Mouse (Mus musculus) regulatory T cell (primary cell): Measurements from ENCODE around the gene Kptn.

Experiments
- in situ Hi-C: fragments of 300-600 bp; cut with MboI, MseI; formaldehyde crosslinking; loops from one replicate; pipeline ENCODE4 v1.15.1; 2025; ENCODE audit warnings: high pct_unique_total_duplicates

Kptn gene

DNA sequence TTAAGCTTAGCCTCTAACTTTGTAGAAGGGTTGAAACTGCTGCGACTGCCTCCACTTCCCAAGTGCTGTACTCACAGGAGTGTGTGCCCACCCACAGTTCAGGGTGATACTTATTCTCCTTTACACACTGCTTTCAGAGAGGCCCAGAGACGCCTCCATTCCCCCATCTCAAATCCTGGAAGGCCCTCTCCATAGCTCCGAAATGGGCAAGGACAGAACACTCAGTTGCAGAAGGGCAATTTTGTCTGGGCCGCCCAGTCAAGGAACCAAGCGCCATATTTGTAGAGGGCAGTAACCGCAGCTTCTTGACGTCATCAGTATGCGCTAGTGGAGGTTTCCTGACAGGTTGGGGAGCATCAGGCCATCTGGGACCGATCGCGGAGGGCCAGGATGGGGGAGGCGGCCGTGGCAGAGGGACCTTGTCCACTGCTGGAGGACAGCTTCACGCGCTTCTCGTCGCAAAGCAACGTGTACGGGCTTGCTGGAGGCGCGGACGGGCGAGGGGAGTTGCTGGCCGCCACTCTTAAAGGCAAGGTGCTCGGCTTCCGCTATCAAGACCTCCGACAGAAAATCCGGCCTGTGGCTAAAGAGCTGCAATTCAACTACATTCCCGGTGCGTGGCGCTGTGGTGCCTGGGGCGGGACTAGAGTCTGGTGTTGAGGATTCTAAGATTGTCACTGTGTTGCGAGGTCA is at the start of gene Kptn:
Gene Kptn (plus strand): TSS at position 327 of the 693 bp plus-strand sequence.
- in situ Hi-C loops = no loop called here

DNA sequence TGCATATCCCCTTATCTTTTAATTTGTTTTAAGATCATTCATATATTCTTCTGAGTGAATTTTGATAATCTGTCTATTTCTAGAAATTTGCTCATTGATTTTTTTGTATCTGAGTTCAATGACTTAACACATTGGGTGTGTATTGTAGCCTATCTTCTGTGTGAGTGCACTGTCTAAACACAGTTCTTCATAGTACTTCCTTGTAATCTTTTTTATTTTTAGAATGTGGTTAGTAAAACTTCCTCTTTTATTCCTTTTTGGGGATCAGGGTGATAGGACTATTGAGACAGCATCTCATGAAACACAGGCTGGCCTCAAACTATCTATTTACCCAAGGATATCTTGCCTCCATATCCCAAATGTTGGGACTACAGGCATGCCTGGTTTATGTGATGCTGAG is 48.8 kb upstream of the Kptn start:
- in situ Hi-C loops = no loop called here

DNA sequence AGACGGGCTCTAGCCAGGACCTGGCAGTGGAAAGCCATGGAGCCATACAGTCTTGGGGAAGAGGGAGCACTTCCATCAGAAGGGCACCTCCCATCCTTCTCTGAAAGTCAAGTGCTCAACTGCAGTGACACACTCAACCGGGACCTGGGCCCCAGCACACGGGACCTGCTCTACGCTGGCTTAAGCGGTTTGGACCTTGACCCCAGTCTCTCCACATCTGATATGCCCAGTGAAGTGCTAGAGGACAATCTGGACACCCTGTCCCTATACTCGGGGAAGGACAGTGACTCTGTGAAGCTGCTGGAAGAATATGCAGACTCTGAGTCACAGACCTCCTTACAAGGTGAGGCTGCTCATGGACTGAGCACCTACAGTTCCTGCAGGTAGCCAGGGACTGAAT is 47.8 kb upstream of the Kptn start:
- in situ Hi-C loops = no loop called here

DNA sequence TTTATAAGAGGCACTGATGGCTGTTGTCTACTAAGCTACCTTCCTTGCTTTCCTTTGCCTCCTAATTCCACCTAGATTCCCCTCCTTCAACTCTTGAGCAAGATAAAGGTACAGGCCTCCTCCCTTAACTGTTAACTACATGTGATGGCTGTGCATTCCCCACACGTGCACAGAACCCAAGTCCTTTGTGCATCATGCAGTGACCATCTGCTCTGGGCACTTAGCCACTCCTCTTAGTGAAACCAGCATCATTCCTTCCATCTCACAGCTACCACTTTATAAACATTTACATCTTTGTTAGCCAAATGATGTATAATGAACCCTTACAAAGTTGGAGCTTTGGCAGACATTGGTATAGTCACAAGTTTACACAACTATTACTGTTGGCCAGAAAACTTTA is 39.7 kb upstream of the Kptn start:
- in situ Hi-C loops = no loop called here

DNA sequence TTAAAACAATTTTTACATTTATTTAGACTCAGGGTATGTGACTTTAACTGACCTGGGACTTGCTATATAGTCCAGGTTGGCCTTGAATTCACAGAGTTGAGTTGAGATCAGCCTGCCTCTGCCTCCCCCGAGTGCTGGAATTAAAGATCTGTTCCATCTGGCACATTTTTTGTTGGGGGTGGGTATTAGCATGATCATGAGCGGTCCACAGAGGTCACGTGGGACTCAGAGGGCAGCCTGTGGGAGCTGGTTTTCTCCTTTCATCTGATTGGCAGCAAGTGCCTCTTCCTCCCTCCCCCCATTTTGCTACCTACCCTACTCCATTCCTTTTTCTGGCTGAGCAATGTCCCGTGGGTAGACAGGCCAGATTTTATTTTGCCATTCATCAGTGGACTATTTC is 39.1 kb upstream of the Kptn start:
- in situ Hi-C loops = no loop called here

DNA sequence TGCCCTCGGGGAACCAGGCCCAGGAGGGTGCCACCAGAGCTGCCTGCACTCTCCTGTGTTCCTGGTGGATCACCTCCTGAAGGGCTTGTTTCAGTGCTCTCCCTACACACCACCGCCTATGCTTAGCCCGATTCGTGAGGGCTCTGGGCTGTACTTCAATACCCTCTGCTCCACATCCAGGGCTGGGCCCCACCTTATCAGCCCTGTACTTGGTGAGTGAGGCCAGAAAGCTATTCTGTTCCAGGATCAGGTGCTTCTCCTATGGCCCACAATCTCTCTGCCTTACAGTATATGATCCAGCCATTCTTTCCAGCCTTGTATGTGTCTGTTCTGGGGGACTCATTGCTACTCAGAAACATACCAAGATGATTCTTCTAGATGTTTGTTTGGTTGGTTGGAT is 36.3 kb upstream of the Kptn start:
- in situ Hi-C loops = no loop called here

DNA sequence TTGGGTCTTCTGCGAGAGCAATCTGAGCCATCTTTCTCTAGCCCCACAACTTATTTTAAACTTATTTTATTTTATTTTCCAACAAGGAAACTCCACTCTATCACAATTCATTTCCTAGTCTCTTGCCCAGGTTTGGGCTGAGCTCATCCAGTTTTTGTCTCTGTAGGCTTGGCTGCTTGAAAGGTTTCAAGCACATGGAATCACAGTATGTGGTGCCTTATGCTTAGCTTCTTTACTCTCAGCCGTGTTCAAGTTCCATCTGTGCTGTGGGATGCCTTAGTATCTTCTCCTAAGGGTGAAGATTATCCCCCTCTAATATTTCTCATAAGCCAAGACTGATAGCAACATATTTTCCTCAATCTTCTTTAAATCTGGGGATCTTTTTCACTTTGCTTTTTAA is 32.1 kb upstream of the Kptn start:
- in situ Hi-C loops = no loop called here

DNA sequence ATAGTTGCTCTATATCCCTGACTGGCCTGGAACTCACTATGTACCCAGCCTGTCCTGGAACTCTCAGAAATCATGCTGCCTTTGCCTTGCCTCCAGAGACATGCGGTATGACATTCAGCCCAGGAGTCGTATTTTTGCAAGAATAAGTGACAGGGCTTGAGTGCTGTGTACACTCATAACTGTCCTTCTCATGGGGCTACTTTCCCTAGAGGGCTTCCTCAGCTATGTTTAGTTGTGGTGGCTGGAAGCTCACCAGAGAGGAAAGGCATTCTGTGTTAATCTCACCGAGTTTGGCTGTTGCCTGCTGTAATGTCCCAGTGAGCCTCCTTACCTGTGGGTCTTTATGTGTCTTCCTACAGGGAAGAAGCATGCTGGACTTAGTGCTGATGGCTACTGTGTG is 25.1 kb upstream of the Kptn start:
- in situ Hi-C loops = no loop called here

DNA sequence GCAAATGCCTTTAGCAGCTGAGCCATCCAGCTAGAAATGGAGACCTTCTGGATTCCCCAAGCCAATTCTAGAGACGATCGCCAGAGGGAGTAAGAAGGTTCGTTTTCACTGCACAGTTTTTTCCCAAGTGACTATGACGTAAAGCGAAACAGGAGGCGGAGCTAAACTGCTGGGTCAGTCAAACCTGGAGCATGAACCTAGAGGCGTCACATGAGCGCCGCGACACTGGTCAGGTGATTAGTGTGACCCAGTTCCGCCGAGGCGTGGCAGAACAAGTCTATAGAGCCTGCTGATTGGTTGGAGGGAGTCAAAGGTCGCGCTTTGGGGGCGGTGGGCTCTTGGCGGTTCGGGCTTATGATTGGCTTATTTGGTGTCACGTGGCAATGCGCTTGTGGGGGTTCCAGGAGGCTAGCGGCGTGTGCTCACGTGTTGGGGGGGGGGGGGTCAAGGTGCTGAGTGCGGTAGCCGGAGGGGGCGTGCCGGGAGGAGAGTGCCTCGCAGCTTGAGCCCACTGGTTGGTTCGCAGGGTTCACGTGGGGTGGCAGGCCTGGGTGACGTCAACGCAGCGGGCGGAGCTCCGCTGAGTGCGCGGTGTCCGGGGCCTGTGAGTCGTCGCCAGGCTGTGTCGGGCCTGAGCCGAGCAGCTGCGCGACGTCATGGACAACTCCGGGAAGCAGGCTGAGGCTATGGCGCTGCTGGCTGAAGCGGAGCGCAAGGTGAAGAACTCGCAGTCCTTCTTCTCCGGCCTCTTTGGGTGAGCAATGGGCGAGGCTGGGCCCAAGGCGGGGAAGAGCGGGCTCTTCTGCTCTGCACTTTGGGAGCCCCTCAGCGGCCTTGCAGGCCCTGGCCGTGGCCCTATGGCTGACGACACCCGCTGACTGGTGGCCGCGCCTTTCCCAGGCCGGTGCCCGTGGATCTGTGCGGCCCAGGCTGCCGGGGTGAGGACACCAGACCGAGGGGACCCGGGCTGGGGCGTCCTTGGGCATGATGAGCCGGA is 21.4 kb upstream of the Kptn start, which contains the start of gene Napa:
Gene Napa (plus strand): TSS at position 438 of the 997 bp plus-strand sequence.
- in situ Hi-C loops = no loop called here

DNA sequence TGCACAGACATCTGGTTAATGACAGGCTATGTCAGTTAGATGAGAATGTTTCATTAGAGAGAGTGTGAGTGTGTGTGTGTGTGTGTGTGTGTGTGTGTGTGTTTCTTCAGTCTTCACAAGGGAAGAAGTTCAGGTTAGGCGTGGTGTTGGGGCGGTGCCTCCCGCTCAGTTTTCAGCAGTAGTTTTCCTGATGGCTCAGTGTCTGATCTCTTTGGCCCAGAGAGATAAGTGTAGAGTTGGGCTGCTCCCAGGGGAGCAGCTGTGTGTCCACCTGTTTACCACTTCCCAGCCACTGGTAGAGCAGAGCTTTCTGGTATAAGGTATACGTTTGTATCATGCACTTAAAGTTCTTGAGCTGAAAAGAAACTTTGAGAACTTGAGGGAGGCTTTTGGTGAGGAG is 19.8 kb upstream of the Kptn start:
- in situ Hi-C loops = no loop called here

DNA sequence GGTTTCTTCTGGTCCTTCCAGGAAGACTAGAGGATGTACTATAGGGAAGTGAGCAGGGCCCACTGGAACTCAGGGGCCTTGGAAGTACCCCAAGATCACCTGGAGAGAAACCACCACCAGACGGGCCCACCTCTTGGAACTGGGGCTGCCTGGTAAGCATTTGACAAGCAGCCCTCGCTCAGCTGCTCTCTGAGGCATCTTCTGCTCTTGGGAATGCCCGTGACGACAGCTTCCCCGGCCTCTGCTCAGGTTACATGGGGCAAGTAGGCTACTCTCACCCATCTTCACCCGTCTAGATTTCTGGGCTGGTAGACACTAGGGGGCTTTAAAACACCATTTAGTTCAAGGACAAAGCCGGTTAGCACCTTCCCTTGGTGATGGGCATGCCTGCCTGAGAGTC is 18.6 kb upstream of the Kptn start:
- in situ Hi-C loops = no loop called here

DNA sequence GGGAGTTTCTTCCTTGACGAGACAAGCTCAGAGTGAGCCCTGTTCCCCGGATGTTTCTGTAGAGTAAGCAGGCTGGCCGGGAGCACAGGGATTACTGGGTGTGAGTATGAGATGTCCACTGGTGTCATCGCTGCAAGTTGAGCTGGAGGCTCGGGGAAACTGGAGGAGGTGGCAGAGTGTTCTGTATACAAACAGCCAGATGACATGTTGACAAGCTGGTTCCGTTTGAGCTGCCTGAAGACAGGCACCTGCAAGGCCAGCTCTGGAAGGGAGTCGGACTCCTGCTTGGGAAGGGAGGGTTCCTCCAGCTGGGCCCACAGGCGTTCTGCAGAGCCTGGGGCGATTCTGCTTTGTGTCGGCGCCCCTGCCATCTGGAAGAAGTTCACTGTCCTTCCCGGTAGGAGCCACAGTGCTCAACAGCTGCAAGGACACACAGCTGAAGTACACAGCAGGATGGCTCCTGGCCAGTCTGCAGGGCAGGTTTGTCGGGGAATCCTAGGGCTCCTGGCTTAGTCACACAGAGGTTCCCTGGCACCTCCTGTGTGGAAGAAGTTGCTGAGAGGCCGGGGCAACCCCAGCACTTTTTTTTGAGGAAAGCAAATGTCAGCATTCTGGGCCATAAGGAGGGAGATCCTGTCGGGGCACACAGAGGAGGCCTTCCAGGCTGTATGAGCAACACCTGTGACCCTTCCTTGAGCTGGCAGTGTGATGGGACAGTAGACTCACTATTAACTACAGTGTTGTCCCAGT is 17.8 kb upstream of the Kptn start:
- in situ Hi-C loops = no loop called here

DNA sequence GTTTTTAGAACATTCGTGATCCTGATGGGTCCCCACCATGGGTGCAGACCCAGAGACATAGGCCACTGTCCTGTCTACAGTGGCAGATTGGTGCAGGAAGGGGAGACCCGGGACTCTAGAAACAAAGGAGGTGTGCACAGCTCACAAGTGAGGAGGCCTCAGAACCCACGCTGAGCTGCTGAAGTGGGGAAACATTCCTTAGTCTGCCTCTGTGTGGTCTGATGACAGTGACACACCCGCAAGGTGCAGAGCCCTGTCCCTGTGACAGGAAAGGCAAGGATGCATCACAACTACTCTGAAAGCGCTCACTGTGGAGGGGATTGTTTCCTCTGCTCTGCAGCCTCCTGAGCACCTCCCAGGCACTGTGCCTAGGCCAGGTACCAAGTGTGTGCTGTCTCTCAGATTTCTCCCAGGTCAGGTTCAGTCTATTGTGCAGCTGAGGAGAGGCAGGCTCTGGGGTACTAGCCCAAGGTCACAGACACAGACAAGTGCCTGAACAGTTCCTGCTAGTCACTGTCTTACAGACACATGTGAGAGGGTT is 16.9 kb upstream of the Kptn start:
- in situ Hi-C loops = no loop called here

DNA sequence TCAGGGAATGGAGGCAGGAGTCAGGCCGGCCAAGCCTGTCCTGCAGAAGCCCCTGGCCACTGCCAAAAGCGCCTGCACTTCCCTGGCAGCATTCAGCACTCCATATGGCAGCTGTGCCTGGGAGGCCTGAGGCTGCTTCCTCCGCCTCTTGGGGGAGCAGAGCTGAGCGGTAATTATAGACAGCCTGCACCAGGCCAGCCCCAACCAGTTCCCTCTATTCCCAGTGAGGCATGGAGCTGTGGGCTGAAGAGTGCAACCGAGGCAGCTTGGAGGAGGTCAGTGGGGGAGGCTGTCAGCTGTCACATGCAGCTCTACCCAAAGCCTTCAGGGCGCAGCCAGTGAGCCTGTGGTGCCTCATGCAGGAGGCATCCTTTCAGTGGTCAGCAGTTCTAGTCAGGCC is 15.9 kb upstream of the Kptn start:
- in situ Hi-C loops = no loop called here

DNA sequence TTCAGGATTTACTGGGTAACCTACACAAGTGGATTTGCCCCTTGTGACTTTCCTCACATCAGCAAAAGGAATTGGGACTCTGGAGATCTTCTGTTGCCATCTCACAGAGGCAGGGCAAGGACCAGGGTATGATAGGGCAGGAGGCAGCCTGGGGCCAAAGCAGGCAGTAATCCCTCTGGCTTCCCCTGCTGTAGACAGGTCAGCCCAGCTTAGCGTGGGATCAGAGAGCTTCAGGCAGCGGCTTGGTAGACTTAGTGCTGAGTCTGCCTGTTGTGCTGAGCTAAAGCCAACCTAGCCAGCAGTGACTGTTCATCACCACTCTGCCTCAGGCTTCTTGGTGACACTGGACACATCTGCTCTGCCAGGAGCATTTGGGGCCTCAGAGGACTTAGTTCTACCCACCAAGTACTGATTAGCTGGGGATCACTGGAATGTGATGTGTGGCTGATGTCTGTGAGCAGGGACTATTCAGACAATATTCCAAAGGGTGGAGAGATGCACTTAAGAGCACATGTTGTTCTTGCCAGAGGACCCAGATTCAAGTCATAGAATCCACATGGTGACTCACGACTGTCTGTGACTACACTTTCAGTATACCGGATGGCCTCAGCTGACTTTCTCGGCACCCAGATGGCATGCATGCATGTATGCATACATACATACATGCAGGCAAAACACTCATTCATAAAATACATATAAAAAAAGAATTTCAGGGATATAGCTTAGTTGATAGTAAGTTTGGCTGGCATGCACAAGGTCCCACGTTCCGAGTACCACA is 14.9 kb upstream of the Kptn start:
- in situ Hi-C loops = no loop called here

DNA sequence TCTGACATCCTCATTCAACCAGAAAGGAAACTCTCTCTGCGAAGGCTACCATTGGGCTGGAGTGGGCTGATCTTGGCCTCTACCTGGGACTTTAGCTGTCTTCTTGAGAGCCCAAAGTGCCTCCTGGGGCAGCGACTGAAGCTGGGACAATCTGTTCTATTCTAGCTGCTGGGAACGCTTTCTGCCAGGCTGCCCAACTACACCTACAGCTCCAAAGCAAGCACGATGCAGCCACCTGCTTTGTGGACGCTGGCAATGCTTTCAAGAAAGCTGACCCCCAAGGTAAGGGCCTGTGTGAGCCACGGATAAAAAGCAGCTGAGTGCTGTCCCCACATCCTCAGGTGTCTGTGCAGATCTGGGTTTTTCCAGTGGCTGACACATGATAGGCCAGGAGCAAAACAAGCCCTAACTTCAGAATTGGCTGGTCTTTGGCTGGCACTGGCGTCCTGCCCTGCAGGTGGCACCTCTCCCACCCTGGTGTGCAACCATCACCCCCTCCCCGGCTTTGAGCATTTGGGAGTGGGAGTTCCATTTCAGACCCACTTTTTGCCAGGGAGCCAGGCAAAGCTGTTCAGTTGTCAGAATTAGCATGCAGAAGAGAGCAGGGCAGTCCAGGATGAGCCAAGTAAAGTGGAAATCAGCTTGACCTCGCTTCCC is 10.7 kb upstream of the Kptn start:
- in situ Hi-C loops = no loop called here

DNA sequence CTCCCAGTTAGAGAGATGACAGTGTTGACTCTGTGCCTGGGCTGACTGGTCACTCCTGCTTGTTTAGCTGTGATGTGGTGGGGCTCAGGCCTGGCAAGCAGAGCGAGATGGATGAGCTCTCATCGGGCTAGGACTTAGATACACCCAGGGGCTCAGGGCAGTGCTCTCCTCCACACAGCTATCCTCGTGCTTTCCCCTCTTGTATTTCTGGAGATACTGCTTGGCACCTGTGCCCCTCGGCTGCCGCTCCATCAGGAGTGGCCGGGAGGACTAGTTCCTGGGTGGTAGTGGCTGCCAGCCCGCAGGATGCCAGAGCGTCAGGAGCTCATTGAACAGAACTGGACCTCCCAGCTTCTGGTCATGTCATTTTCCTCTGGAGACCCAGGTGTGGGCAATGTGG is 9.5 kb upstream of the Kptn start:
- in situ Hi-C loops = no loop called here

DNA sequence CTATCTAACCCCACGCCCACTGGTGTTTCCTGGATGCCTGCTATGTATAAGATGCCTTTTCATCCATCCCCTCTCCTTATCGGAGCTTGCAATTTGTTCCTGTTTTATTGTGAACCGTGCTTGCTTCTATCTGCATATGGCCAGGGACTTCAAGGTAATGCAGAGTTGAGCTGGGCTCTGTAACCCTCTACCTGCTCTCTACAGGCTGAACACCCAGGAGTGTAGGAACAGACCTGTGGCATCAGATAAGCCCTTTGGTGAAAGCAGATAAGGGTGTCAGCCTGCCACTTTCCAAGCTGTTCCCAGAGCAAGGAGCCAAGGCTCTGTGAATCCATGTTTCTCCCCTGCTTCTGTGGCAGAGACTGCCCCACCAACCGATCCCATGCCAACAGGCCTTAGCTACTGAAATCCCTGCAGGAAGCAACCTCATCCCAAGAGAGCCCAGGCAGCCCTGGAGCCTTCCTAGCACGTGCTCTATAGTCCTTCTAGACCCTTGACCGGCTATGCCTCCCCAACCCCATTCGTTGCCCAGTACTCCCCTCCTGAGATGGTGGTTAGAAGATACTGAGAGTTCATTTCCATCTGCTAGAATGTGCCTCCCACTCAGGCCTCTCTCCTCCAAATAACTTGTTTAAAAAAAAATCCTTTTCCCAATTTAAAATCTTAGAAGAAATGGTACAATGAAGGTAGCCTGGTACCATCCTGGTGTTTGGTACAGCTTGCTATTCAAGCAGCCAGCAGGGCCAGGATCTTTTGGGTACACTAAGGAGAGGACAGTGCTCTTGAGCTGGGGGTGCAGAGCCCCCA is 8.2 kb upstream of the Kptn start:
- in situ Hi-C loops = no loop called here

DNA sequence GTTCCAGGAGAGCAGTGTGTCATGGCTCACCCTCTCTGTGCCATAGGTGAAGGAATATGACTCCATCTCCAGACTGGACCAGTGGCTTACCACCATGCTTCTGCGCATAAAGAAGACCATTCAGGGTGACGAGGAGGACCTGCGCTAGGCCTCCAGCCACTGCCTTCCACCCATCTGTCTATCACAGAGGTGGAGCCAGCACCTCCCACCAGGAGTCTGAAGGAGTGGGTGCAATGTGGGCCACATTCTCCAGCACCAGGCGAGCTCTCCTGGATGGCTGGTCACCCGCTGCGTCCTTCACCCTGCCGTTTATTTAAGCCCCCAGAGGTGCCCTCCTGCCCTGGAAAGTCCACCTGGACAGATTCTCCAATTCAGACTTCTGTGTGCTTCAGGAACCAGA is 3.3 kb upstream of the Kptn start:
- in situ Hi-C loops = no loop called here

DNA sequence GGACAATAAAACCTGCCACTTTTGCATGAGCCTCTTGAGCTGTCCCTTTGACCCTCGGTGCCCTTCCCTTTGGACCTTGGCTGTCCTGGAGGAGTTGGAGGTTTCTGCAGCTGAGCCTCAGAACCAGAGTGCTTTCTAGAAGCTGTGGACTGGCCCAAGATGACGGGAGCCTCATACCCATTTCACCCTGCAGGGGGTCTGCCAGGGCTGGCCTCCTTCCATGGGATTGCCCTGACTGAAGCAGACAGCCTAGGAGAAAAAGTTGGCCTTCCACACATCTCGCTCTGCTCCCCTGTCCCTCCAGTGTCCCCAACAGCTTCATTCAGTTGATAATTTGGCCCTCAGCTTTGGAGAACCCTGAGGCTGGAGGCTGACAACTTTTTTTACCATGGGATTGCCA is 2.6 kb upstream of the Kptn start:
- in situ Hi-C loops = no loop called here
